Mouse (Mus musculus): Measurements from ENCODE around the gene Ush1g. TPM values are rescaled to one million over a fixed set of nuclear protein-coding genes. Genes with fewer than 3 reads are reported as not detected.
A peak's percentile ranks its signal among the peaks of the same experiment; 100 is the strongest.

Ush1g gene
- polyA plus RNA-seq, 1 experiment from 2014 or later: not detected

- Histone ChIP-seq H3K36me3 (peaks cover 24% of the 10 kb centered on the region), H3K4me1 (peaks cover 50% of the 10 kb centered on the region), H3K9me3 (replicated peaks) (no peaks in the 10 kb centered on the region), H3K27ac (replicated peaks) (peak overlapping the region; percentile 33; the same call in 1 of the 2 replicates), H3K4me3 (no peak overlapping the region), H3K27me3 (ENCODE audit: low read depth, poor library complexity, severe bottlenecking) (peaks cover 30% of the 10 kb centered on the region)
- no peak for DNase-seq (ENCODE audit: low spot score)
- 80% methylated on average over 10 of the region's 10 CpGs for WGBS
Measured at GRCm38 (mm10) chr11:115272894-115273498, 48.8 kb downstream of the Ush1g start.

- Histone ChIP-seq H3K9me3 (replicated peaks) (no peaks in the 10 kb centered on the region), H3K4me3 (no peak overlapping the region), H3K4me1 (peaks cover 57% of the 10 kb centered on the region), H3K27me3 (ENCODE audit: low read depth, poor library complexity, severe bottlenecking) (peaks cover 45% of the 10 kb centered on the region), H3K36me3 (peaks cover 26% of the 10 kb centered on the region), H3K27ac (replicated peaks) (no peak overlapping the region)
- no peak for DNase-seq (ENCODE audit: low spot score)
- 70% methylated on average over 10 of the region's 10 CpGs for WGBS
Measured at GRCm38 (mm10) chr11:115271481-115271880, 50.4 kb downstream of the Ush1g start.

- Histone ChIP-seq H3K9me3 (replicated peaks) (no peaks in the 10 kb centered on the region), H3K36me3 (peaks cover 26% of the 10 kb centered on the region), H3K27ac (replicated peaks) (no peak overlapping the region), H3K27me3 (ENCODE audit: low read depth, poor library complexity, severe bottlenecking) (peaks cover 49% of the 10 kb centered on the region), H3K4me3 (no peak overlapping the region), H3K4me1 (peaks cover 57% of the 10 kb centered on the region)
- 84% methylated on average over 9 of the region's 9 CpGs for WGBS
- no peak for DNase-seq (ENCODE audit: low spot score)
Measured at GRCm38 (mm10) chr11:115271052-115271451, 50.8 kb downstream of the Ush1g start.

DNA sequence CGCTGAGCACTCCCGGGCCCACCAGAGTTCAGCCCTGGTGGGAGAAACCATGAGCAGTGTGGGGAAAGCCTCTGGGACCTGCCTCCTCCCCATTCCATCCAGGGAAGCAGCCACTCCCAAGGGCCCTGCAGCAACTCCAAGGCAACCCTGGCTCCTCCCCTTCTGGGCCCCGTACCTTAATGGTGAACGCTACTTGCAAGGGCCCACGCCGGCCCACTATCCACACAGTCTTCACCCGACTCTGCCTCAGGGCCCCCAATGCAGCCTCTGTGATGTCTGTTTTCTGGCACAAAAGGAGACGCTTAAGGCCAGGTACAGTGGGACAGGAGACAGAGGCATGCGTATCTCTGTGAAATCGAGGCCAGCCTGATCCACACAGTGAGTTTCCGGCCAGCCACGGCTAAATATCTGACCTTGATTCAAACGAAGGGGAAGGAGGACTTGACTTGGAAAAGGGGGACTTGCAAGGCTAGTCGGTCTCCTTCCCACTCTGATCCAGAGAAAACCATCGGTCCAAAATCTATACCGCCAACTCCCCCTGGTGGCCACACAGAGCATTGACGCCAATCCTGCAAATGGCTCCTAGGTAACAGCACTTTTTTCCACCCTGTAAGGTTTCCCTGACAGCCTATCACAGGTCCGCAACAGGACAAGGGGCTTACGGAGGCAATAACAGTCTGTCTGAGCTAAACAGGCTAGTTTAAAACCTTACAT, 51.5 kb downstream of the Ush1g start:
- WGBS: 35% methylated on average over 19 of the region's 19 CpGs
- DNase-seq (ENCODE audit: low spot score): peak; percentile 84
- H3K4me3 ChIP-seq: no peak overlapping the region
- H3K36me3 ChIP-seq: peaks cover 26% of the 10 kb centered on the region
- H3K4me1 ChIP-seq: peaks cover 57% of the 10 kb centered on the region
- H3K9me3 ChIP-seq (replicated peaks): no peaks in the 10 kb centered on the region
- no peak overlapping the region for H3K27ac ChIP-seq (replicated peaks)
- H3K27me3 ChIP-seq (ENCODE audit: low read depth, poor library complexity, severe bottlenecking): peaks cover 57% of the 10 kb centered on the region

DNA sequence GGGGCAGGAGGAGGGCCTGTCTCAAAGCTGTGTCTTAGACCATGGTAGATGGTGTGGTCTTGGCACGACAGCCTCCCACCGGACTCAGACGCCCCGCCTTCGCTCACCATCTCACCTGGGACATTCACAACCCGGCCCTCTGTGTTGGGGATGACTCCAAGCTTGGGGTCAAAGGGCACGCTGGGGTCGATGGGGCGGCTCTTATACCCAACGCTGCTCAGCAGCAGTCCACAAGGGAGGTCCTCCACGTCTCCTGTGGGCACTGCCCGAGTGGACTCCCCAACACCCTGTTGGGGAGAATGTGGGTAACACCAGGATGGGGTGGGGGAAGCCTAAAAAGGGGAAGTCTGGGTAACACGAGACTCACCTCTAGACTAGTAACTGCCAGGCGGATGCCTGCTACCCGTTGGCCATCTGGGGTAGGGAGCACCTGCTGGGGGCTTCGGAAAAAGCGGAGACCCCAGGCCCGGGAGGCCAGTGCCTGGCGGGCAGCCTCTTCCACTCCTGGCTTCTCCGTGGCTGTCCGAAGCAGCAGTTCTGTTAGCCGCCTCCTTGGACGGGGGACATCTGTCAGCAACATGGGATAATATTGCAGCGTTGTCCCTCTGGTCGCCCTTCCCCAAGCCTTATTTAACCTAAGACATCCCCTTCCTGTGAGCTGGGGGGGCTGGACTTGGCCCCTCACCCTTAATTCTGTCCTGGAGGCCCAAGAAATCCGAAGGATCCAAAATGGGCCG, 52.3 kb downstream of the Ush1g start:
- Histone ChIP-seq H3K9me3 (replicated peaks) (no peaks in the 10 kb centered on the region), H3K27me3 (ENCODE audit: low read depth, poor library complexity, severe bottlenecking) (peaks cover 65% of the 10 kb centered on the region), H3K36me3 (peaks cover 26% of the 10 kb centered on the region), H3K27ac (replicated peaks) (no peak overlapping the region), H3K4me3 (no peak overlapping the region), H3K4me1 (peaks cover 59% of the 10 kb centered on the region)
- DNase-seq (ENCODE audit: low spot score): no peak
- 89% methylated on average over 27 of the region's 27 CpGs for WGBS

DNA sequence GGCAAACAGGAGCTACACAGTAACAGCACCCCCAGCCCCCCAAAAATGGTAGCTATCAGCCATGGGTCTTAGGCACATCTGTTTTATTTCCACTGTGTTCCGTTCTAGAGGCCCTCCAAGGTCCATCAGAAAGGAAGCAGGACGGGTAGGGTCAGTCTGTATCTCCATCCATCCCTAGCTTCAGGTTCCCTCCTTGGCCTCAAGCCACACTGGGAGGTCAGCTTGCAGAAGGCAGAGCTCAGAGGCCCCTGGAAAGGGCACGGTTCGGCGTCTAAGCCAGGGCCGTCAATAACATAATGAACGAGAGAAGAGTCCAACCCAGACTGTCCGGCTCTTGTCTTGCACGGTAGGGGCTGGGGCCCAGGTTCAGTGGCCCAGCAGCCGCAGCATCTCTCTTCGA, 53.9 kb downstream of the Ush1g start:
- Histone ChIP-seq H3K27me3 (ENCODE audit: low read depth, poor library complexity, severe bottlenecking) (peaks cover 80% of the 10 kb centered on the region), H3K4me1 (peaks cover 49% of the 10 kb centered on the region), H3K27ac (replicated peaks) (no peak overlapping the region), H3K9me3 (replicated peaks) (no peaks in the 10 kb centered on the region), H3K36me3 (peaks cover 26% of the 10 kb centered on the region), H3K4me3 (no peak overlapping the region)
- DNase-seq (ENCODE audit: low spot score): no peak
- WGBS: 75% methylated on average over 11 of the region's 11 CpGs

DNA sequence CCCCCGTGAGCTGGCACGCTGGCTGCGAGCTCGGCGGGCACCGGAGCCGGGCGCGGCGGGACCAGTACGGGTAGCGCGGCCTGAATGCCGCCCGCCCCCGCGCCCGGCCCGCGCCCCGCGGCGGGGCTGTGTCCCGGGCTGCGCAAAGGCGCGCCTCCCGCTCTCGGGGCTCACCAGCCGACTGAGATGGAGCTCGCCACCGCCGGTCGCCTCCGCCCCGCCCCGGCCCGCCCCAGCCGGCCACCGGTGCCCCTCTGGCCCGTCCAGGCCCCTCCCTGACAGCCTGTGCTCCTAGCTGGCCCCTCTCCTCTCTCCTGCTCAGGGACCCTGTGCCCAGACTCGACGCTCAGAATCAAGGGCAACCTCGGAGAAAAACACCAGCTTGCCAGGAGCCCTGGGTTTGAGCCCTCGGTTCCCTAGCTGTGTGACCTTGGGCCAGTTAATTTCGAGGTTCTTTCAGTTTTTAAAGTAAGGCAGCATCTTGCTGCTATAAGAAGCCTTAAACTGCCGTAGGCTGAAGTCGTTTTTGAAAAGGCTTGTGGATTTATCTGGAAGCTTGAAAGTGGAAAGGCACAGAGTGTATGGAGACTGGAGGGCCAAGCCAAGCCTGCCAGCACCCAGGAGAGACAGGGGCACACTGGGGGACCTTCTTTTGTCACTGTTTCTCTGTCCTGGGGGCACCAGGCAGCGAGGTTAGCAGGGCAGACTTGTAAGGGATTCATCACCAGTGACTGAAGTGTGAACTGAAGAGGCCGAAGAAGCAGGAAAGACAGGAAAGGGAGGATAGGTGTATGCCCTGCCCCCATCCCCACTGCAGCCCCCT, 54.6 kb downstream of the Ush1g start, which contains the start of gene Grin2c:
Gene Grin2c (minus strand): TSS at position 183 of the 823 bp plus-strand sequence.
- Histone ChIP-seq H3K9me3 (replicated peaks) (no peaks in the 10 kb centered on the region), H3K27me3 (ENCODE audit: low read depth, poor library complexity, severe bottlenecking) (peaks cover 87% of the 10 kb centered on the region), H3K4me1 (peaks cover 46% of the 10 kb centered on the region), H3K36me3 (peaks cover 26% of the 10 kb centered on the region), H3K27ac (replicated peaks) (no peak within 1 kb of the TSS), H3K4me3 (peak within 1 kb of the TSS; percentile 51)
- WGBS: 8% methylated on average over 36 of the region's 50 CpGs
- DNase-seq (ENCODE audit: low spot score): no peak

DNA sequence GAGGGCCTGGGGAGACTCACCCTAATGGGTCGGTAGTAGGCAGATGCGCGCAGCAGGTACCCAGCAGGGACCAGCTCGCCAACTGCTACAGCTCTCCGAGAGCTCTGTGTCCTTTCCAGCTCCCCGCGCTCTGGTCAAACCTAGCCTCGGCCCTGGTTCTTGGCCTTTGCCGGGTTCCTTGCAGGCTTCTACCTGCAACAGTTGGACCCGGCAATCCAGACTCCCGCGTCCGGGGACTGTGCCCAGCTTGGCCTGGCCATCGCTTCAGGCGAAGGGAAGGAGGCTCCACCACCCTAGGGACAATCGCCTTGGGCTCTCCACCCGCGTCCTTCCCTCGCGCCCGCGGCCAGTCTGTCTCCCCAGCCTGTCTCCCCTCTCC, 55.5 kb downstream of the Ush1g start:
- H3K4me3 ChIP-seq: peak overlapping the region; percentile 51
- peaks cover 95% of the 10 kb centered on the region for H3K27me3 ChIP-seq (ENCODE audit: low read depth, poor library complexity, severe bottlenecking)
- peak; percentile 36 for DNase-seq (ENCODE audit: low spot score)
- 3% methylated on average over 22 of the region's 22 CpGs for WGBS
- peaks cover 46% of the 10 kb centered on the region for H3K4me1 ChIP-seq
- peaks cover 25% of the 10 kb centered on the region for H3K36me3 ChIP-seq
- H3K9me3 ChIP-seq (replicated peaks): no peaks in the 10 kb centered on the region
- H3K27ac ChIP-seq (replicated peaks): no peak overlapping the region

- peaks cover 46% of the 10 kb centered on the region for H3K4me1 ChIP-seq
- H3K36me3 ChIP-seq: peaks cover 20% of the 10 kb centered on the region
- DNase-seq (ENCODE audit: low spot score): no peak
- H3K27ac ChIP-seq (replicated peaks): no peak overlapping the region
- H3K4me3 ChIP-seq: peak overlapping the region; percentile 51
- 3% methylated on average over 20 of the region's 20 CpGs for WGBS
- peaks cover 96% of the 10 kb centered on the region for H3K27me3 ChIP-seq (ENCODE audit: low read depth, poor library complexity, severe bottlenecking)
- no peaks in the 10 kb centered on the region for H3K9me3 ChIP-seq (replicated peaks)
Measured at GRCm38 (mm10) chr11:115265771-115266399, 56.0 kb downstream of the Ush1g start.

Other genes with a start within 250 kb of the Ush1g start
- 0.49 and 1.1 TPM in 2 replicates for gene Rab37, start 230.6 kb downstream of the Ush1g start, polyA plus RNA-seq (2016; fragmentation: Nextera tagmentation; extraction: Ambion mirVana)
- 0.21 TPM in 1 of 2 replicates, not detected in the other for gene Cd300lf, start 188.0 kb downstream of the Ush1g start, polyA plus RNA-seq (2016; fragmentation: Nextera tagmentation; extraction: Ambion mirVana)
- 36.8 and 37.8 TPM in 2 replicates for gene Slc9a3r1, start 158.7 kb downstream of the Ush1g start, polyA plus RNA-seq (2016; fragmentation: Nextera tagmentation; extraction: Ambion mirVana)
- 7.1 and 11.3 TPM in 2 replicates for gene Tmem104, start 134.6 kb downstream of the Ush1g start, polyA plus RNA-seq (2016; fragmentation: Nextera tagmentation; extraction: Ambion mirVana)
- 17.8 and 19.5 TPM in 2 replicates for gene Nat9, start 134.2 kb downstream of the Ush1g start, polyA plus RNA-seq (2016; fragmentation: Nextera tagmentation; extraction: Ambion mirVana)
- gene Grin2c, start 54.8 kb downstream of the Ush1g start, polyA plus RNA-seq (2016; fragmentation: Nextera tagmentation; extraction: Ambion mirVana): 0.02 and 0.06 TPM in 2 replicates
- gene Fdxr, start 45.0 kb downstream of the Ush1g start, polyA plus RNA-seq (2016; fragmentation: Nextera tagmentation; extraction: Ambion mirVana): 16.7 and 19.8 TPM in 2 replicates
- gene Fads6, start 24.4 kb downstream of the Ush1g start, polyA plus RNA-seq (2016; fragmentation: Nextera tagmentation; extraction: Ambion mirVana): 0.22 and 0.37 TPM in 2 replicates
- not detected in 2 replicates for gene Otop2, start 14.9 kb downstream of the Ush1g start, polyA plus RNA-seq (2016; fragmentation: Nextera tagmentation; extraction: Ambion mirVana)
- gene Otop3, start 12.7 kb upstream of the Ush1g start, polyA plus RNA-seq (2016; fragmentation: Nextera tagmentation; extraction: Ambion mirVana): 0.37 and 0.42 TPM in 2 replicates
- 12.1 and 18.1 TPM in 2 replicates for gene Hid1, start 45.7 kb upstream of the Ush1g start, polyA plus RNA-seq (2016; fragmentation: Nextera tagmentation; extraction: Ambion mirVana)
- gene Cdr2l, start 59.9 kb upstream of the Ush1g start, polyA plus RNA-seq (2016; fragmentation: Nextera tagmentation; extraction: Ambion mirVana): 16.1 and 19.7 TPM in 2 replicates
- gene Mrpl58, start 81.7 kb upstream of the Ush1g start, polyA plus RNA-seq (2016; fragmentation: Nextera tagmentation; extraction: Ambion mirVana): 256 and 270 TPM in 2 replicates
- gene Atp5h, start 97.9 kb upstream of the Ush1g start, polyA plus RNA-seq (2016; fragmentation: Nextera tagmentation; extraction: Ambion mirVana): 926 and 929 TPM in 2 replicates
- 9.9 and 18.8 TPM in 2 replicates for gene Kctd2, start 98.1 kb upstream of the Ush1g start, polyA plus RNA-seq (2016; fragmentation: Nextera tagmentation; extraction: Ambion mirVana)
- 0.14 and 0.15 TPM in 2 replicates for gene Trim80, start 118.5 kb upstream of the Ush1g start, polyA plus RNA-seq (2016; fragmentation: Nextera tagmentation; extraction: Ambion mirVana)
- 0.11 and 0.17 TPM in 2 replicates for gene Slc16a5, start 140.4 kb upstream of the Ush1g start, polyA plus RNA-seq (2016; fragmentation: Nextera tagmentation; extraction: Ambion mirVana)
- 6.6 and 9.4 TPM in 2 replicates for gene Armc7, start 153.6 kb upstream of the Ush1g start, polyA plus RNA-seq (2016; fragmentation: Nextera tagmentation; extraction: Ambion mirVana)
- 87.7 and 89.7 TPM in 2 replicates for gene Nt5c, start 169.8 kb upstream of the Ush1g start, polyA plus RNA-seq (2016; fragmentation: Nextera tagmentation; extraction: Ambion mirVana)
- gene Jpt1, start 192.3 kb upstream of the Ush1g start, polyA plus RNA-seq (2016; fragmentation: Nextera tagmentation; extraction: Ambion mirVana): 780 and 877 TPM in 2 replicates
- gene Sumo2, start 214.2 kb upstream of the Ush1g start, polyA plus RNA-seq (2016; fragmentation: Nextera tagmentation; extraction: Ambion mirVana): 1,440 and 1,519 TPM in 2 replicates
- gene Nup85, start 242.4 kb upstream of the Ush1g start, polyA plus RNA-seq (2016; fragmentation: Nextera tagmentation; extraction: Ambion mirVana): 229 and 265 TPM in 2 replicates